Mouse (Mus musculus) forelimb bud, embryonic 11.5 days (tissue): ENCODE data around the gene Vmn1r6.
"Not testable (repeated sequence)": the region's sequence is repeated elsewhere in the genome, so short reads cannot be mapped to it uniquely, and the experiment has no call there.

Experiments used
- DNase-seq: peaks from one replicate; pipeline ENCODE4 v3.0.0-alpha.2; 2012; ENCODE audit warnings: low read depth, low spot score

Vmn1r6 gene

GRCm38 (mm10) chr6:56996943-56997342, at the start of gene Vmn1r6:
Gene Vmn1r6 (plus strand): TSS chr6:56997243.
- no peak for DNase-seq

- DNase-seq = no peak
Observed at GRCm38 (mm10) chr6:56956436-56956835, 40.6 kb upstream of the Vmn1r6 start.

- no peak for DNase-seq
Observed at GRCm38 (mm10) chr6:56969973-56970372, 27.1 kb upstream of the Vmn1r6 start, which contains the start of gene Vmn1r5. Gene Vmn1r5 (plus strand): TSS chr6:56970273.

- not testable (repeated sequence) for DNase-seq
Observed at GRCm38 (mm10) chr6:57025224-57025623, 28.2 kb downstream of the Vmn1r6 start, which contains the start of gene Vmn1r7. Gene Vmn1r7 (minus strand): TSS chr6:57025324.

- no peak for DNase-seq
Observed at GRCm38 (mm10) chr6:57031984-57032383, 34.9 kb downstream of the Vmn1r6 start, which contains the start of gene Vmn1r8. Gene Vmn1r8 (plus strand): TSS chr6:57032284.

- DNase-seq = no peak
Observed at GRCm38 (mm10) chr6:57034674-57035073, 37.6 kb downstream of the Vmn1r6 start.
